Mouse (Mus musculus): ENCODE results near the gene Chst2.

- no peak for TF ChIP-seq ZC3H11A (IDR thresholded peaks at IDR 0.05; ENCODE audit: borderline replicate concordance, low read depth, low read length)
- TF ChIP-seq MAFK (IDR thresholded peaks at IDR 0.05; ENCODE audit: insufficient read depth, low read depth, low read length), result peak; percentile 90
- no peak for TF ChIP-seq ZNF384 (IDR thresholded peaks at IDR 0.05; ENCODE audit: low read depth, low read length)
- TF ChIP-seq HCFC1 (IDR thresholded peaks at IDR 0.05; ENCODE audit: borderline replicate concordance, insufficient read depth, low read length), result no peak
Observed at GRCm38 (mm10) chr9:95392011-95392410, 14.5 kb downstream of the Chst2 start.

Data from ES-E14 (cell line).